Mouse (Mus musculus) midbrain, embryonic 16.5 days (tissue): Measurements from ENCODE around the gene Ankrd34c. TPM values are rescaled to one million over a fixed set of nuclear protein-coding genes. Genes with fewer than 3 reads are reported as not detected.

Experiments used
- ATAC-seq: fragments of 200-750 bp; cut with Nextera tagmentation; 2 replicates; pipeline ENCODE4 v1.8.0; 2017; ENCODE audit warnings: moderate TSS enrichment
- H3K27ac ChIP-seq: fragments of 300-500 bp; sonication (generic); 2 replicates; pipeline ENCODE4 v1.5.1; 2014; ENCODE audit warnings: mild to moderate bottlenecking, low read length, mixed read lengths
- H3K27me3 ChIP-seq: fragments of 300-500 bp; sonication (generic); 2 replicates; pipeline ENCODE4 v1.6.1; 2014; ENCODE audit warnings: low read depth, low read length, mixed read lengths; ENCODE audit not compliant: control insufficient read depth, insufficient read depth
- H3K36me3 ChIP-seq: fragments of 300-500 bp; sonication (generic); 2 replicates; pipeline ENCODE4 v1.6.1; 2014; ENCODE audit warnings: mild to moderate bottlenecking, low read length, moderate library complexity, mixed read lengths; ENCODE audit not compliant: control insufficient read depth, insufficient read depth
- H3K4me1 ChIP-seq: fragments of 300-500 bp; sonication (generic); 2 replicates; pipeline ENCODE4 v1.6.1; 2014; ENCODE audit warnings: mild to moderate bottlenecking, low read length, mixed read lengths; ENCODE audit not compliant: control insufficient read depth, insufficient read depth
- H3K4me2 ChIP-seq: fragments of 300-500 bp; sonication (generic); 2 replicates; pipeline ENCODE4 v1.6.1; 2014; ENCODE audit warnings: mild to moderate bottlenecking, low read length, mixed read lengths
- H3K4me3 ChIP-seq: fragments of 300-500 bp; sonication (generic); 2 replicates; pipeline ENCODE4 v1.5.1; 2014; ENCODE audit warnings: low read depth, mild to moderate bottlenecking, low read length, moderate library complexity, mixed read lengths
- H3K9ac ChIP-seq: fragments of 300-500 bp; sonication (generic); 2 replicates; pipeline ENCODE4 v1.6.1; 2014; ENCODE audit warnings: low read depth, low read length, mixed read lengths
- H3K9me3 ChIP-seq: fragments of 300-500 bp; sonication (generic); replicated peaks from 2 replicates; pipeline ENCODE4 v1.6.1; 2014; ENCODE audit warnings: mild to moderate bottlenecking, low read length, mixed read lengths; ENCODE audit not compliant: control insufficient read depth, poor library complexity, severe bottlenecking
- WGBS: fragments of 180-500 bp; shearing (Covaris S2); extraction: QIAGEN DNeasy Blood & Tissue Kit; methylation state at CpG from one replicate; pipeline ENCODE4 v1.1.7; 2014; 5-methylcytosine and 5-hydroxymethylcytosine counted together
- polyA plus RNA-seq: library from polyadenylated mRNA; unstranded; fragments of >200 nt; fragmentation: Nextera tagmentation; extraction: Ambion mirVana; gene quantifications from 2 replicates; pipeline ENCODE4 v1.2.1, GENCODE M21; 2015

The Ankrd34c gene
- polyA plus RNA-seq, 1 experiment from 2014 or later = 0.34 TPM

- WGBS = 93% methylated on average over 2 of the region's 2 CpGs
- Histone ChIP-seq H3K4me3 (no peak overlapping the region), H3K4me2 (no peak overlapping the region), H3K36me3 (peaks cover 6% of the 10 kb centered on the region; the same call in 1 of the 2 replicates), H3K4me1 (no peaks in the 10 kb centered on the region), H3K27ac (no peak overlapping the region), H3K9me3 (no peaks in the 10 kb centered on the region), H3K27me3 (no peaks in the 10 kb centered on the region), H3K9ac (no peak overlapping the region)
- ATAC-seq = no peak
Measured at GRCm38 (mm10) chr9:89693670-89694069, 44.6 kb downstream of the Ankrd34c start.

- Histone ChIP-seq H3K4me2 (no peak overlapping the region), H3K27me3 (no peaks in the 10 kb centered on the region), H3K9ac (no peak overlapping the region), H3K4me3 (no peak overlapping the region), H3K36me3 (no peaks in the 10 kb centered on the region), H3K9me3 (no peaks in the 10 kb centered on the region), H3K4me1 (no peaks in the 10 kb centered on the region), H3K27ac (no peak overlapping the region)
- WGBS = 77% methylated on average over 1 of the region's 1 CpGs
- ATAC-seq = no peak
Measured at GRCm38 (mm10) chr9:89689179-89689578, 49.1 kb downstream of the Ankrd34c start.

GRCm38 (mm10) chr9:89687503-89688226 is 50.6 kb downstream of the Ankrd34c start:
- no peak overlapping the region for H3K27ac ChIP-seq
- H3K4me2 ChIP-seq = no peak overlapping the region
- no peak overlapping the region for H3K4me3 ChIP-seq
- H3K9ac ChIP-seq = no peak overlapping the region
- no peaks in the 10 kb centered on the region for H3K4me1 ChIP-seq
- ATAC-seq = peak; percentile 83
- 60% methylated on average over 10 of the region's 10 CpGs for WGBS
- no peaks in the 10 kb centered on the region for H3K9me3 ChIP-seq
- no peaks in the 10 kb centered on the region for H3K27me3 ChIP-seq
- no peaks in the 10 kb centered on the region for H3K36me3 ChIP-seq

GRCm38 (mm10) chr9:89686262-89686661 is 52.0 kb downstream of the Ankrd34c start:
- Histone ChIP-seq H3K36me3 (no peaks in the 10 kb centered on the region), H3K4me3 (no peak overlapping the region), H3K9me3 (no peaks in the 10 kb centered on the region), H3K4me1 (no peaks in the 10 kb centered on the region), H3K27ac (no peak overlapping the region), H3K27me3 (no peaks in the 10 kb centered on the region), H3K4me2 (no peak overlapping the region), H3K9ac (no peak overlapping the region)
- ATAC-seq = no peak
- WGBS = 72% methylated on average over 2 of the region's 2 CpGs

- WGBS = 56% methylated on average over 1 of the region's 1 CpGs
- no peaks in the 10 kb centered on the region for H3K4me1 ChIP-seq
- peak; percentile 72 for ATAC-seq
- H3K36me3 ChIP-seq = no peaks in the 10 kb centered on the region
- H3K4me2 ChIP-seq = no peak overlapping the region
- H3K4me3 ChIP-seq = no peak overlapping the region
- H3K9ac ChIP-seq = no peak overlapping the region
- H3K27me3 ChIP-seq = no peaks in the 10 kb centered on the region
- H3K9me3 ChIP-seq = no peaks in the 10 kb centered on the region
- no peak overlapping the region for H3K27ac ChIP-seq
Measured at GRCm38 (mm10) chr9:89678974-89679373, 59.3 kb downstream of the Ankrd34c start.

Other genes starting within 250 kb of the Ankrd34c start
- 2.3 TPM in 2 replicates for gene Minar1, start 115.3 kb downstream of the Ankrd34c start, polyA plus RNA-seq
- 56.0 and 58.9 TPM in 2 replicates for gene Tmed3, start 33.4 kb downstream of the Ankrd34c start, polyA plus RNA-seq
- gene Rasgrf1, start 171.4 kb upstream of the Ankrd34c start, polyA plus RNA-seq = 5.6 and 9.9 TPM in 2 replicates